Mouse (Mus musculus) cortical plate, adult 2 months (tissue): ENCODE data around the gene Slc6a5.

Experiments
- CTCF ChIP-seq: fragments of 200-500 bp; IDR thresholded peaks from 2 replicates; pipeline ENCODE4 v1.5.1; 2011; ENCODE audit warnings: mild to moderate bottlenecking, control low read depth, low read length; ENCODE audit not compliant: insufficient read depth; ENCODE audit errors: extremely low read depth
- POLR2A ChIP-seq: fragments of 200-500 bp; IDR thresholded peaks from 2 replicates; pipeline ENCODE4 v1.6.1; 2011; ENCODE audit warnings: mild to moderate bottlenecking, low read length, control low read depth; ENCODE audit not compliant: insufficient read depth; ENCODE audit errors: extremely low read depth

DNA sequence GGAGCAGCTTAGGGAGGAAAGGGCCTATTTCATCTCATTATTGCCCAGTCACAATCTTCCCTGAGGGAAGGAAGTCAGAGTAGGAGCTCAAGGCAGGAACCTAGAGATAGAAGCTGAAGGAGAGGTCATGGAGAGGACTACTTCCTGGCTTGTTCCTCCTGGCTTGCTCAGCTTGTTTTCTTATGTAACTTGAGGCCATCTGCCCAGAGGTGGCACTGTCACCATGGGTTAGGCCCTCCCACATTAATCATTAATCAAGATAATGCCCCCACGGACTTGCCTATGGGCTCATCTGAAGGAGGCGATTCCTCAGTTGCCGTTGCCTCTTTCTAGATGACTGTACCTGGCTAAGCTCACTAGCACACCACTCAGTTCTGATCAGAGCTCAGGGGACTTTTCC, 47.2 kb downstream of the Slc6a5 start:
- no peak for TF ChIP-seq POLR2A
- no peak for TF ChIP-seq CTCF
